Mouse (Mus musculus): ENCODE results near the gene Uaca.

- no peak for TF ChIP-seq CTCF (conservative IDR thresholded peaks at IDR 0.05; ENCODE audit: low read length)
- no peak for TF ChIP-seq NANOG (IDR thresholded peaks at IDR 0.05; ENCODE audit: borderline replicate concordance, low read length)
Measured at GRCm38 (mm10) chr9:60768393-60768792, 25.9 kb upstream of the Uaca start.
